Mouse (Mus musculus) stomach, embryonic 14.5 days (tissue): ENCODE measurements around the gene Rab3il1. TPM values are rescaled to one million over a fixed set of nuclear protein-coding genes. Genes with fewer than 3 reads are reported as not detected.

ENCODE experiments used
- ATAC-seq: fragments of 200-750 bp; cut with Nextera tagmentation; 2 replicates; pipeline ENCODE4 v1.8.0; 2017; ENCODE audit warnings: low read depth, moderate TSS enrichment; ENCODE audit not compliant: insufficient number of reproducible peaks, insufficient read depth, low FRiP score
- H3K27ac ChIP-seq: fragments of 300-500 bp; sonication (generic); 2 replicates; pipeline ENCODE4 v1.5.1; 2014; ENCODE audit warnings: mild to moderate bottlenecking, low read length, moderate library complexity, mixed read lengths
- H3K27me3 ChIP-seq: fragments of 300-500 bp; sonication (generic); 2 replicates; pipeline ENCODE4 v1.6.1; 2014; ENCODE audit warnings: low read length, control low read depth, mixed read lengths; ENCODE audit not compliant: control insufficient read depth, insufficient read depth
- H3K36me3 ChIP-seq: fragments of 300-500 bp; sonication (generic); 2 replicates; pipeline ENCODE4 v1.6.1; 2014; ENCODE audit warnings: mild to moderate bottlenecking, control low read depth, low read length, moderate library complexity, mixed read lengths; ENCODE audit not compliant: control insufficient read depth, insufficient read depth
- H3K4me1 ChIP-seq: fragments of 300-500 bp; sonication (generic); 2 replicates; pipeline ENCODE4 v1.6.1; 2014; ENCODE audit warnings: low read length, control low read depth, mixed read lengths; ENCODE audit not compliant: control insufficient read depth, insufficient read depth
- H3K4me2 ChIP-seq: fragments of 300-500 bp; sonication (generic); replicated peaks from 2 replicates; pipeline ENCODE4 v1.6.1; 2014; ENCODE audit warnings: low read depth, low read length, control low read depth
- H3K4me3 ChIP-seq: fragments of 300-500 bp; sonication (generic); 2 replicates; pipeline ENCODE4 v1.5.1; 2014; ENCODE audit warnings: low read depth, low read length, control low read depth
- H3K9ac ChIP-seq: fragments of 300-500 bp; sonication (generic); replicated peaks from 2 replicates; pipeline ENCODE4 v1.6.1; 2014; ENCODE audit warnings: low read depth, mild to moderate bottlenecking, control low read depth, low read length, moderate library complexity, mixed read lengths
- H3K9me3 ChIP-seq: fragments of 300-500 bp; sonication (generic); 2 replicates; pipeline ENCODE4 v1.6.1; 2016; ENCODE audit warnings: low read depth, low read length, control low read depth; ENCODE audit not compliant: control insufficient read depth
- WGBS: fragments of 180-500 bp; shearing (Covaris S2); extraction: QIAGEN DNeasy Blood & Tissue Kit; methylation state at CpG from one replicate; pipeline ENCODE4 v1.1.7; 2014; 5-methylcytosine and 5-hydroxymethylcytosine counted together
- polyA plus RNA-seq: library from polyadenylated mRNA; unstranded; fragments of >200 nt; fragmentation: Nextera tagmentation; extraction: Ambion mirVana; gene quantifications from 2 replicates; pipeline ENCODE4 v1.2.1, GENCODE M21; 2014

Rab3il1 gene
- polyA plus RNA-seq, 1 experiment from 2014 or later, result 28.6 TPM

GRCm38 (mm10) chr19:10054361-10055075 lies 53.0 kb downstream of the Rab3il1 start:
- H3K9me3 ChIP-seq, result no peaks in the 10 kb centered on the region
- WGBS, result 82% methylated on average over 6 of the region's 6 CpGs
- H3K27me3 ChIP-seq, result no peaks in the 10 kb centered on the region
- H3K4me3 ChIP-seq, result no peak overlapping the region
- no peak overlapping the region for H3K9ac ChIP-seq
- no peaks in the 10 kb centered on the region; the same call in 1 of the 2 replicates for H3K4me1 ChIP-seq
- H3K36me3 ChIP-seq, result peaks cover 10% of the 10 kb centered on the region; the same call in 1 of the 2 replicates
- H3K4me2 ChIP-seq, result no peak overlapping the region
- no peak for ATAC-seq
- H3K27ac ChIP-seq, result no peak overlapping the region

DNA sequence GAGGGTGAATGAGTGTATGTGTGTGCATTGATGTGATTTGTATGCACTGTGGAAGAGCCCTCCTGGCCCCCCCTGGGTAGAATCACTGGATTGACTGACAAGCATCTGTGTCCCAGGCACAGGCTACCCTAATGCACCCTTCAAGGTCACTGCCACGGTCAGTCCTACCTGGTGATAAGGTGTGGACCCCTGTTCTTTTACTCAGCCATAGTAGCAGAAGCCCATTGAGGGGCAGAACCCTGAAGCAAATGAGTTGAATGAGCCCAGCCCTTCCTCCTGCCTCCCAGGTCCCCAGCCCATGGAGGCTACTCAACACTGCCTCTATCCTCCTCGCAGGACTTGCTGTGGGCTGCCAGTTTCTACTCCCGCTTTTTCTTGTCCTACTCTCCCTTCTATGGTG lies 53.8 kb downstream of the Rab3il1 start:
- Histone ChIP-seq H3K9me3 (no peaks in the 10 kb centered on the region), H3K27ac (no peak overlapping the region), H3K4me3 (no peak overlapping the region), H3K4me1 (no peaks in the 10 kb centered on the region; the same call in 1 of the 2 replicates), H3K36me3 (peaks cover 10% of the 10 kb centered on the region; the same call in 1 of the 2 replicates), H3K4me2 (no peak overlapping the region), H3K27me3 (no peaks in the 10 kb centered on the region), H3K9ac (no peak overlapping the region)
- no peak for ATAC-seq
- WGBS, result 75% methylated on average over 3 of the region's 3 CpGs

DNA sequence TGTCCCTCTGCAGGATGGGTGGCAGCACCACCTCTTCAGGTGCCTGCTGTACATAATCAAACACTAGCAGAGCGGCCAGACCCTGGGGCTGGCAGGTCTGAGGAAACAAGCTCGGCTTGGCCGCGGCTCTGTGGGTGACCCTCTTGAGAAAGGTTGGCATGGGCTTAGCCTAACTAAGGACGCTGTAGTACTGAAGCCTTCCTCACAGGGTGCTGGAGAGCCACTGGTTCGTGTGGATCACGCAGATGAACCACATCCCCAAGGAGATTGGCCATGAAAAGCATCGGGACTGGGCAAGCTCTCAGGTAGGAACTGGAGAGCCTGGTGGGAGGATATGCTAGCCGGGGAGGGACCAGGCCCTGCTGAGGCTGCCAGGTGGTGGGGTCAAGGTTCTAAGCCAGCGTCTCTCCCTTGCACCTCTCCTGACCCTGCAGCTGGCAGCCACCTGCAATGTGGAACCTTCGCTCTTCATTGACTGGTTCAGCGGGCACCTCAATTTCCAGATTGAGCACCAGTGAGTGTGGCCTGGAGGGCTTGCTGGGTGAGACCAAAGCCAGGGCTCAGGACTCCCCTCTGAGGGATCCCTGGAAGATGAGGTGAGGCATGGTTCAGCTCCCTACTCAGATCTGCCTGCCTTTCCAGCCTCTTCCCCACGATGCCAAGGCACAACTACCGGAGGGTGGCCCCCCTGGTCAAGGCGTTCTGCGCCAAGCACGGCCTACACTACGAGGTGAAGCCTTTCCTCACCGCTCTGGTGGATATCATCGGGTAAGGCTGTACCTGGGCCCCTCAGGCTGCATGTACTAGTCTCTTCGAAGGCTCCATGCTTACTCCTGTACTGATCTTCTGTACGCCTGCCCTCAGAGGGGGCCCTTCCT lies 54.6 kb downstream of the Rab3il1 start:
- Histone ChIP-seq H3K9ac (no peak overlapping the region), H3K27ac (no peak overlapping the region), H3K4me3 (no peak overlapping the region), H3K4me2 (no peak overlapping the region), H3K36me3 (peaks cover 10% of the 10 kb centered on the region; the same call in 1 of the 2 replicates), H3K27me3 (no peaks in the 10 kb centered on the region), H3K9me3 (no peaks in the 10 kb centered on the region), H3K4me1 (no peaks in the 10 kb centered on the region; the same call in 1 of the 2 replicates)
- no peak for ATAC-seq
- 82% methylated on average over 22 of the region's 22 CpGs for WGBS

- Histone ChIP-seq H3K9ac (no peak overlapping the region), H3K4me2 (no peak overlapping the region), H3K9me3 (no peaks in the 10 kb centered on the region), H3K4me1 (no peaks in the 10 kb centered on the region; the same call in 1 of the 2 replicates), H3K27ac (no peak overlapping the region), H3K36me3 (peaks cover 11% of the 10 kb centered on the region; the same call in 1 of the 2 replicates), H3K4me3 (no peak overlapping the region), H3K27me3 (no peaks in the 10 kb centered on the region)
- 80% methylated on average over 3 of the region's 3 CpGs for WGBS
- no peak for ATAC-seq
Measured at GRCm38 (mm10) chr19:10056686-10057085, 55.2 kb downstream of the Rab3il1 start.

DNA sequence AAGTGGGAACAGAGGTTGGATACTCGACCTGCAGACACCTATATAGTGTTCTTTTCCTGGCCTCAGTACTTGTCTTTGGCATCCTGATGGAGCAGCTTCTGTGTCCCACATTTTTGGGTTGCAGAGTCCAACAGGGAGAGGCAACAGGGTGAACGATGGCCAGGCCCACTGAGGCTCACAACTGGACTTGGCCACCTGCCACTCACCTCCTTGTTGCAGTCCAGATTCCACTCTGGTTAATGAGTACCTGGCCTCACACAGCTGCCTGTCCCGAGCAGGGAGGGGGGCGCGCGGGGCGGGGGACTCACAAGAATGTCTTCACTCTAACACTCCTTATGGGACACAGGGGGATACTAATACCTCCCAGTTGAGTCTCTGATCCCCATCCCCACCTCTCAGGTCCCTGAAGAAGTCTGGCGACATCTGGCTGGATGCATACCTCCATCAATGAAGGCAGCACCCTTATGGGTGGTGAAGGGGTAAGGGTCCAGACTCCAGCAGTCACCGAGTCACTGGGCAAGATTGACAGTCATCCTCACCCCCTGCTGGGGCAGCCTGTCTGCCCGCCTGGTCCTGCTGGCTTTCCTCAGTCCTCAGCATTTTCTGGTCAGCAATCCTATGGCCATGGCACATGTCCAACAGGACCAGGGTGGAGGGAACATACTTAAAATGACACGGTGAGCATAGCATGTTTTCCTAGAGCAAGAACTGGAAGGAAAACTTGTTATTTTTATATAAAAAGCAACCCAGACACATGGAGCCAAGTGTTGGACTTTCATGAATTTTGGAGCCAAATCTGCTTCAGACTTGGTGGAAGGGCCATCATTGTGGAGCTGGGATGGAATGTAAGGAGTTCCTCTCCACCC lies 56.2 kb downstream of the Rab3il1 start:
- Histone ChIP-seq H3K36me3 (peaks cover 21% of the 10 kb centered on the region; the same call in 1 of the 2 replicates), H3K4me2 (no peak overlapping the region), H3K9ac (no peak overlapping the region), H3K4me3 (no peak overlapping the region), H3K27ac (no peak overlapping the region), H3K9me3 (no peaks in the 10 kb centered on the region), H3K27me3 (no peaks in the 10 kb centered on the region), H3K4me1 (no peaks in the 10 kb centered on the region; the same call in 1 of the 2 replicates)
- WGBS, result 47% methylated on average over 11 of the region's 11 CpGs
- peak; percentile 4; the same call in 1 of the 2 replicates for ATAC-seq

DNA sequence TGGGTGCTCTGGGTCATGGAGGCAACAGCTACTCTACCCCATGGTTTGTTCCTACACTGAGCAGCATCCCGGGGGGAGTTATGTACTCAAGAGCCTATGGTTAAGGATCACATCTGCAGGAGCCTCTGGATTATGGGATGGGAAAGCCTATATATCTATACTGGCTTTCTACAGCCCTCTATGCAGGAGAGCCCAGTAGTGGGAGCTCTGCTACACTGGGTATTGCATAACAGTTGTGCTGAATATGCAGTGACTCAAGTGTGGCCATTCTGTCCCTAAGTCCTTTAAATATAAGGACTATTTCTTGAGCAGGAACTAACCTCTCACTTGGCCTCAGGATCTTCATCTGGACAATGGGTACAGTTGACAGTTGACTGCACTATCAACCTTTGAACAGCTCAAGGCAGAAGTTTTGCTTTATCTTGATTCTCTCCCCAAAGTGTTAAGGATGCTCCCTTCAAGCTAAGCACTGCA lies 56.9 kb downstream of the Rab3il1 start:
- H3K27me3 ChIP-seq, result no peaks in the 10 kb centered on the region
- no peak overlapping the region for H3K27ac ChIP-seq
- H3K9me3 ChIP-seq, result no peaks in the 10 kb centered on the region
- H3K36me3 ChIP-seq, result peaks cover 27% of the 10 kb centered on the region; the same call in 1 of the 2 replicates
- H3K9ac ChIP-seq, result no peak overlapping the region
- ATAC-seq, result no peak
- H3K4me2 ChIP-seq, result no peak overlapping the region
- no peak overlapping the region for H3K4me3 ChIP-seq
- WGBS, result 77% methylated on average over 1 of the region's 1 CpGs
- no peaks in the 10 kb centered on the region; the same call in 1 of the 2 replicates for H3K4me1 ChIP-seq

- H3K9ac ChIP-seq, result no peak overlapping the region
- no peak overlapping the region for H3K4me3 ChIP-seq
- no peak for ATAC-seq
- H3K27ac ChIP-seq, result no peak overlapping the region
- 53% methylated on average over 9 of the region's 9 CpGs for WGBS
- no peaks in the 10 kb centered on the region for H3K9me3 ChIP-seq
- H3K27me3 ChIP-seq, result no peaks in the 10 kb centered on the region
- peaks cover 32% of the 10 kb centered on the region; the same call in 1 of the 2 replicates for H3K36me3 ChIP-seq
- H3K4me2 ChIP-seq, result no peak overlapping the region
- no peaks in the 10 kb centered on the region; the same call in 1 of the 2 replicates for H3K4me1 ChIP-seq
Measured at GRCm38 (mm10) chr19:10058876-10059427, 57.5 kb downstream of the Rab3il1 start.
